Mouse (Mus musculus) ES-Bruce4 (cell line): ENCODE results near the gene Dtx3l.

Source experiments
- CTCF ChIP-seq: IDR thresholded peaks from one replicate; pipeline ENCODE4 v1.8.1; 2011; ENCODE audit warnings: low read depth, low read length
- EP300 ChIP-seq: IDR thresholded peaks from 2 replicates; pipeline ENCODE4 v1.6.1; 2011; ENCODE audit warnings: low read depth, low read length; ENCODE audit not compliant: insufficient read depth
- POLR2A ChIP-seq: IDR thresholded peaks from one replicate; pipeline ENCODE4 v1.8.1; 2011; ENCODE audit warnings: low read length; ENCODE audit not compliant: insufficient read depth

GRCm38 (mm10) chr16:35911449-35911848 lies 27.5 kb downstream of the Dtx3l start:
- no peak for TF ChIP-seq EP300
- TF ChIP-seq CTCF = no peak
- TF ChIP-seq POLR2A = no peak
